Mouse (Mus musculus): Measurements from ENCODE around the gene Tceal8.

Tceal8 gene

GRCm38 (mm10) chrX:136127744-136128064, 44.4 kb downstream of the Tceal8 start:
- DNase-seq (ENCODE audit: extremely low read depth, low read depth), result peak; percentile 79

- peak; percentile 88 for DNase-seq (ENCODE audit: extremely low read depth, low read depth)
Observed at GRCm38 (mm10) chrX:136127038-136127743, 45.0 kb downstream of the Tceal8 start.

Data from MEL-GATA-1-ER (cell line).